Mouse (Mus musculus): ENCODE results near the gene Sag.

DNA sequence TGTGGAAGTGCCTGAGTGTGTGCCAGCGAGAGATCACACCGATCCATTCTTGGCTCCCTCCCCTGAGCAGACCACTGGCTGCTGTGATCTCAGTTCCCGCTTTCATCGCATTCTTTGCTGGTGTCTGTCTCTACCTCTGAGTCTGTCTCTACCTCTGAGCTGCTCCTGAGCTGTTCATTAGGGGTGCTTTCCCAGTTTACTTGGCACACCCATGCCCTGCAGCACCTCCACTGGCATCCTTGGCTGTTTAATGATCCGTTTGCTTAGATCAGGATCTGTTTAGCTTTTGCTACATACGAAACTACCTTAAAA, 10.4 kb upstream of the Sag start:
- no peak for TF ChIP-seq CTCF (IDR thresholded peaks at IDR 0.05)
- TF ChIP-seq EP300 (IDR thresholded peaks at IDR 0.05; ENCODE audit: insufficient read depth, low read depth, low read length) = no peak
- no peak for TF ChIP-seq POLR2A (IDR thresholded peaks at IDR 0.05; ENCODE audit: insufficient read depth, low read depth, low read length)

All from heart, adult 2 months (tissue).